In the genomic region with DNA sequence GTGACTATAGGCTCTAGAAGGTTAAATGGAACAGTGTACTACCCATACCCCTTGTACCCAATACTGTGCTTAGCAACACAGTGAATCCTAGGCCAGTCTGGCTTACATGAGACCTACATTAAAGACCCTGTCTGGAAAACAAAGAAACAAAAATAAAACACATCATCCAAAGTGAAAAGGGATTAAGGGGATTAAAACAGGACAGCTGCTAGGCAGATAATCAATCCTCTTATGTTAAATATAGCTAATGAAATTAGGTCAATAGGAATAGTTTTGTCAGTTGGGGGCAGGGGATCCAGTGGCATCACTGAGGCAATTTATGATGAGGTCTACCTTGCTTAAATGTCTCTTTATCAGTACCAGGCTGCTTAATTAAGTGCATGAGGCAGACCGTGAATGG, we compare ENCODE assay signal across 8 mouse cellular contexts. TPM values are rescaled to one million over a fixed set of nuclear protein-coding genes. Genes with fewer than 3 reads are reported as not detected.
DNase-seq lines count a peak whose midpoint lies in the region; ATAC-seq and TF ChIP-seq lines count a peak whose summit lies in the region.

TSS of gene Kdm4c (plus strand) at position 322 of the 400 bp plus-strand sequence.

- H3K9ac ChIP-seq in lung, embryonic 14.5 days = no peak within 1 kb of the TSS
- H3K9ac ChIP-seq in hindbrain, embryonic 12.5 days = no peak within 1 kb of the TSS

- TF ChIP-seq POLR2A in lung, adult 2 months (IDR thresholded peaks at IDR 0.05; ENCODE audit: borderline replicate concordance, extremely low read depth, low read depth, low read length) = no peak

- DNase-seq in lung, embryonic 14.5 days = no peak
- DNase-seq in lung, adult 2 months = no peak
- DNase-seq in embryonic facial prominence, embryonic 10.5 days (ENCODE audit: low spot score) = no peak
- no peak for DNase-seq in cerebellum, adult 8-10 months
- no peak for DNase-seq in ovary, postnatal 36 days (ENCODE audit: low spot score)
- no peak for DNase-seq in kidney, postnatal 10 days

- no peak within 1 kb of the TSS for H3K27ac ChIP-seq in lung, embryonic 14.5 days (ENCODE audit: low read depth)
- H3K27ac ChIP-seq in embryonic facial prominence, embryonic 10.5 days (replicated peaks) = no peak within 1 kb of the TSS
- H3K27ac ChIP-seq in hindbrain, embryonic 12.5 days = no peak within 1 kb of the TSS

- TF ChIP-seq CTCF in lung, embryonic 14.5 days (IDR thresholded peaks at IDR 0.05; ENCODE audit: low read depth) = no peak
- no peak for TF ChIP-seq CTCF in lung, adult 2 months (IDR thresholded peaks at IDR 0.05; ENCODE audit: insufficient read depth, low read length)

- H3K4me2 ChIP-seq in lung, embryonic 14.5 days = no peak within 1 kb of the TSS
- H3K4me2 ChIP-seq in hindbrain, embryonic 12.5 days (replicated peaks) = no peak within 1 kb of the TSS

- H3K4me3 ChIP-seq in lung, embryonic 14.5 days (ENCODE audit: low read depth, low read length) = no peak within 1 kb of the TSS
- no peak within 1 kb of the TSS for H3K4me3 ChIP-seq in lung, adult 2 months (replicated peaks; ENCODE audit: extremely low read depth, low read depth, low read length)
- no peak within 1 kb of the TSS for H3K4me3 ChIP-seq in embryonic facial prominence, embryonic 10.5 days
- no peak within 1 kb of the TSS for H3K4me3 ChIP-seq in hindbrain, embryonic 12.5 days

- H3K27me3 ChIP-seq in lung, embryonic 14.5 days (ENCODE audit: insufficient read depth, low read length) = no peaks in the 10 kb centered on the region
- no peaks in the 10 kb centered on the region for H3K27me3 ChIP-seq in embryonic facial prominence, embryonic 10.5 days (replicated peaks; ENCODE audit: low read depth, poor library complexity, severe bottlenecking)
- H3K27me3 ChIP-seq in hindbrain, embryonic 12.5 days = no peaks in the 10 kb centered on the region

- H3K36me3 ChIP-seq in lung, embryonic 14.5 days (ENCODE audit: insufficient read depth) = no peaks in the 10 kb centered on the region
- H3K36me3 ChIP-seq in embryonic facial prominence, embryonic 10.5 days (replicated peaks) = no peaks in the 10 kb centered on the region
- no peaks in the 10 kb centered on the region for H3K36me3 ChIP-seq in hindbrain, embryonic 12.5 days

- no peaks in the 10 kb centered on the region for H3K9me3 ChIP-seq in lung, embryonic 14.5 days (ENCODE audit: low read depth, low read length)
- H3K9me3 ChIP-seq in embryonic facial prominence, embryonic 10.5 days = no peaks in the 10 kb centered on the region
- no peaks in the 10 kb centered on the region for H3K9me3 ChIP-seq in hindbrain, embryonic 12.5 days (replicated peaks)

- 85% methylated on average over 1 of the region's 1 CpGs for WGBS in lung, embryonic 14.5 days
- WGBS in lung, adult 2 months = 92% methylated on average over 1 of the region's 1 CpGs
- 87% methylated on average over 1 of the region's 1 CpGs for WGBS in embryonic facial prominence, embryonic 10.5 days
- WGBS in hindbrain, embryonic 12.5 days = 93% methylated on average over 1 of the region's 1 CpGs

- no peaks in the 10 kb centered on the region for H3K4me1 ChIP-seq in lung, embryonic 14.5 days (ENCODE audit: insufficient read depth)
- no peaks in the 10 kb centered on the region for H3K4me1 ChIP-seq in lung, adult 2 months (ENCODE audit: control insufficient read depth, insufficient read depth, low read length)
- H3K4me1 ChIP-seq in embryonic facial prominence, embryonic 10.5 days = no peaks in the 10 kb centered on the region
- no peaks in the 10 kb centered on the region for H3K4me1 ChIP-seq in hindbrain, embryonic 12.5 days

- no peak for ATAC-seq in lung, embryonic 14.5 days (ENCODE audit: insufficient read depth)
- no peak for ATAC-seq in hindbrain, embryonic 12.5 days (ENCODE audit: low FRiP score)
- ATAC-seq in monocyte, adult 5-6 weeks (replicated peaks; ENCODE audit: insufficient number of reproducible peaks, low FRiP score, low TSS enrichment, poor library complexity, severe bottlenecking) = no peak

RNA-seq across cellular contexts. Expression of gene Kdm4c, which starts in this region (rescaled TPM):
- polyA plus RNA-seq in lung, embryonic 14.5 days (2014; fragmentation: Nextera tagmentation; extraction: Ambion mirVana) = 12.1 and 13.2 TPM in 2 replicates
- 2.0 and 3.2 TPM in 2 replicates for polyA plus RNA-seq in lung, adult 2 months (2012; rRNA removed)
- 10.5 and 11.0 TPM in 2 replicates for polyA plus RNA-seq in embryonic facial prominence, embryonic 10.5 days (2016; fragmentation: Nextera tagmentation; extraction: Ambion mirVana)
- 16.5 and 19.0 TPM in 2 replicates for polyA plus RNA-seq in hindbrain, embryonic 12.5 days (2016; fragmentation: Nextera tagmentation; extraction: Ambion mirVana)
- 34.8 to 55.5 TPM (median 35.1 TPM) in 3 replicates for total RNA-seq in monocyte, adult 5-6 weeks (2017)
